Mouse (Mus musculus): ENCODE measurements around the gene Isg20l2.

- TF ChIP-seq CTCF (IDR thresholded peaks at IDR 0.05) (no peak), EP300 (IDR thresholded peaks at IDR 0.05) (no peak)
These were observed 13.5 kb downstream of the Isg20l2 start for GRCm38 (mm10) chr3:87943586-87943985.
